Mouse (Mus musculus): ENCODE data around the gene Fmnl3. TPM values are rescaled to one million over a fixed set of nuclear protein-coding genes. Genes with fewer than 3 reads are reported as not detected.
A peak's percentile ranks its signal among the peaks of the same experiment; 100 is the strongest.
"Not testable (repeated sequence)": the region's sequence is repeated elsewhere in the genome, so short reads cannot be mapped to it uniquely, and the experiment has no call there.

Gene Fmnl3
- polyA plus RNA-seq, 1 experiment from 2014 or later: 30.9 TPM

GRCm38 (mm10) chr15:99399503-99400245 is 29.4 kb upstream of the Fmnl3 start:
- Histone ChIP-seq H3K4me1 (peaks cover 52% of the 10 kb centered on the region), H3K27me3 (no peaks in the 10 kb centered on the region), H3K36me3 (peaks cover 34% of the 10 kb centered on the region), H3K4me3 (no peak overlapping the region), H3K4me2 (replicated peaks) (peak overlapping the region; percentile 11; the same call in 1 of the 2 replicates), H3K9me3 (no peaks in the 10 kb centered on the region), H3K9ac (no peak overlapping the region), H3K27ac (peak overlapping the region; percentile 17; the same call in 1 of the 2 replicates)
- 61% methylated on average over 15 of the region's 15 CpGs for WGBS
- no peak for ATAC-seq (ENCODE audit: low FRiP score, low read depth)

GRCm38 (mm10) chr15:99397622-99398021 is 27.3 kb upstream of the Fmnl3 start:
- H3K4me2 ChIP-seq (replicated peaks): no peak overlapping the region
- no peaks in the 10 kb centered on the region for H3K27me3 ChIP-seq
- ATAC-seq (ENCODE audit: low FRiP score, low read depth): no peak
- H3K4me1 ChIP-seq: peaks cover 62% of the 10 kb centered on the region
- peaks cover 14% of the 10 kb centered on the region for H3K36me3 ChIP-seq
- H3K9me3 ChIP-seq: no peaks in the 10 kb centered on the region
- H3K4me3 ChIP-seq: no peak overlapping the region
- H3K27ac ChIP-seq: no peak overlapping the region
- H3K9ac ChIP-seq: no peak overlapping the region
- 92% methylated on average over 2 of the region's 2 CpGs for WGBS

DNA sequence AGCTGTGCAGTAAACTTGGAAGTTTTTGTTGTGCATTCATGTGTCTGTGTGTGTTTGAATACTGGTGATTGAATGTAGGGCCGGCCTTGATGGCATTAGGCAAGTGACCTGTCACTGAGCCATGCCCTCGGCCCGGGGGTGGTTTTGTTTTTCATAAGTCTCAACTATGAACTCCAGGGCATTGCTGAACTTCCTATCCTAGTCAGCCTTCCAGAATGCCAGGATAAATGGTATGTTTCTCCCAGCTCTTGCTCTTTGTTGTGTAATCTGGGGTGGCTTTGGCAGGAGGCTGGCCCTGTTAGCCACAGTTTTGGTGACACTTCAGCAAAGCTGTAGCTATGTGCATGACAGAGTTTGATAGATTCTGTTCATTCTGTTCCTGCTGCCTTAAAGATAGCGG is 26.6 kb upstream of the Fmnl3 start:
- H3K9ac ChIP-seq: 0 out of 2 replicates have a peak overlapping the region, but pooled peaks have one; percentile 8
- H3K4me3 ChIP-seq: no peak overlapping the region
- ATAC-seq (ENCODE audit: low FRiP score, low read depth): no peak
- no peak overlapping the region for H3K4me2 ChIP-seq (replicated peaks)
- 83% methylated on average over 4 of the region's 4 CpGs for WGBS
- H3K36me3 ChIP-seq: peaks cover 6% of the 10 kb centered on the region
- no peaks in the 10 kb centered on the region for H3K27me3 ChIP-seq
- H3K9me3 ChIP-seq: no peaks in the 10 kb centered on the region
- no peak overlapping the region for H3K27ac ChIP-seq
- peaks cover 66% of the 10 kb centered on the region for H3K4me1 ChIP-seq

DNA sequence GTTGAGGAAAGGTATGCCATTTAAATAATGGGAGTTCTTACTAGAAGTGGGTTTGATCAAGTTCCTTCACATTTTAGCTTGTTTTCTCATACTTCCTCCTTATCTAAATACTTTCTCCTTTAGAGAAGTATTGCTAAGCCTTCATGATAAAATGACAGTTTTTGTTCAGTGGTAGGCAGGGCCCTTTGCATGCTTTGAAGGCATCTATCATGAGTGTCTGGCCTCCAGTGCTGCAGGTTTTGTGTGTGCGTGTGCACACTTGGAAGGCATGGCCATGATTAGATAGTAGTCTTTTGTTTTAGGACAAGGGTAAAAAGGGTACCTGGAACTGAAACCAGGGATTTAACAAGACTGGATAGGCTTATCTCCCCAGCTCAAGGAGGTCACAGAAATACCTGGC is 26.2 kb upstream of the Fmnl3 start:
- H3K27me3 ChIP-seq: no peaks in the 10 kb centered on the region
- no peak overlapping the region for H3K4me2 ChIP-seq (replicated peaks)
- 90% methylated on average over 1 of the region's 1 CpGs for WGBS
- H3K36me3 ChIP-seq: peaks cover 6% of the 10 kb centered on the region; the same call in 1 of the 2 replicates
- H3K4me1 ChIP-seq: peaks cover 67% of the 10 kb centered on the region
- H3K9me3 ChIP-seq: no peaks in the 10 kb centered on the region
- ATAC-seq (ENCODE audit: low FRiP score, low read depth): no peak
- 0 out of 2 replicates have a peak overlapping the region, but pooled peaks have one; percentile 8 for H3K9ac ChIP-seq
- no peak overlapping the region for H3K4me3 ChIP-seq
- H3K27ac ChIP-seq: no peak overlapping the region

- Histone ChIP-seq H3K4me2 (replicated peaks) (peak overlapping the region; percentile 98), H3K36me3 (no peaks in the 10 kb centered on the region), H3K27me3 (no peaks in the 10 kb centered on the region), H3K4me3 (peak overlapping the region; percentile 85), H3K9ac (peak overlapping the region; percentile 95), H3K27ac (peak overlapping the region; percentile 92), H3K9me3 (no peaks in the 10 kb centered on the region), H3K4me1 (peaks cover 50% of the 10 kb centered on the region)
- ATAC-seq (ENCODE audit: low FRiP score, low read depth): 0 out of 2 replicates have a peak, but pooled peaks have one; percentile 1
- 7% methylated on average over 24 of the region's 24 CpGs for WGBS
These were observed 23.3 kb upstream of the Fmnl3 start for GRCm38 (mm10) chr15:99393386-99394252.

- Histone ChIP-seq H3K27me3 (no peaks in the 10 kb centered on the region), H3K4me2 (replicated peaks) (peak within 1 kb of the TSS; percentile 98), H3K9ac (peak within 1 kb of the TSS; percentile 95), H3K4me1 (peaks cover 42% of the 10 kb centered on the region), H3K4me3 (peak within 1 kb of the TSS; percentile 85), H3K9me3 (no peaks in the 10 kb centered on the region), H3K27ac (peak within 1 kb of the TSS; percentile 92), H3K36me3 (no peaks in the 10 kb centered on the region)
- ATAC-seq (ENCODE audit: low FRiP score, low read depth): peak; percentile 100
- WGBS: under 1% methylated on average over 51 of the region's 51 CpGs
These were observed 22.5 kb upstream of the Fmnl3 start, which contains the start of gene Tmbim6 for GRCm38 (mm10) chr15:99392486-99393385. Gene Tmbim6, plus strand, starts transcription at chr15:99392882.

- Histone ChIP-seq H3K9ac (peak overlapping the region; percentile 59), H3K4me2 (replicated peaks) (peak overlapping the region; percentile 65), H3K4me3 (peak overlapping the region; percentile 85), H3K4me1 (peaks cover 38% of the 10 kb centered on the region), H3K27me3 (no peaks in the 10 kb centered on the region), H3K9me3 (no peaks in the 10 kb centered on the region), H3K27ac (peak overlapping the region; percentile 44; the same call in 1 of the 2 replicates), H3K36me3 (no peaks in the 10 kb centered on the region)
- ATAC-seq (ENCODE audit: low FRiP score, low read depth): no peak
- 78% methylated on average over 6 of the region's 6 CpGs for WGBS
These were observed 21.7 kb upstream of the Fmnl3 start for GRCm38 (mm10) chr15:99391975-99392374.

- Histone ChIP-seq H3K4me2 (replicated peaks) (no peak overlapping the region), H3K27ac (no peak overlapping the region), H3K36me3 (no peaks in the 10 kb centered on the region), H3K27me3 (no peaks in the 10 kb centered on the region), H3K9ac (no peak overlapping the region), H3K9me3 (no peaks in the 10 kb centered on the region), H3K4me3 (no peak overlapping the region), H3K4me1 (peaks cover 26% of the 10 kb centered on the region)
- 62% methylated on average over 7 of the region's 7 CpGs for WGBS
- no peak for ATAC-seq (ENCODE audit: low FRiP score, low read depth)
These were observed 20.5 kb upstream of the Fmnl3 start for GRCm38 (mm10) chr15:99390472-99391401.

DNA sequence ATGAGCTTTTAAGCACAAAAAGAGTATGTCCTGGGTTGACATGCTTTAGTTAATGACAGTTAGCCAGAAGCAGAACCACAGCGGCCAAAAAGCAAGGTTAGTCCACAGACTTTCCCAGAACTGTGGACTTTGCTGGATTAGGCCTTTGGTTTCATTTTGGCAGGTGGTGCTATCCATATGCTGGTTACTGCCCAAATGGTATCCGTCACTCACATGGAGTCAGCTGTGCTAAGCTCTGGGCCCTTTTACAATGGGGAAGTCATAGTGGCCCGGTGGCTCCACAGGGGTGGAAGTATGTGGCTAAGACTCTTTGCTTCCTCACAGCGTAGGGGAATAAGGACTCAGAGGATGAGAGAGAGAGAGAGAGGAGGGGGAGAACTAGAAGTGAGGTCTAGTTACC is 17.7 kb upstream of the Fmnl3 start:
- H3K9me3 ChIP-seq: no peaks in the 10 kb centered on the region
- no peaks in the 10 kb centered on the region for H3K36me3 ChIP-seq
- no peak overlapping the region for H3K4me2 ChIP-seq (replicated peaks)
- no peak overlapping the region for H3K27ac ChIP-seq
- no peak overlapping the region for H3K4me3 ChIP-seq
- no peaks in the 10 kb centered on the region for H3K27me3 ChIP-seq
- 73% methylated on average over 4 of the region's 4 CpGs for WGBS
- H3K4me1 ChIP-seq: peaks cover 16% of the 10 kb centered on the region
- no peak overlapping the region for H3K9ac ChIP-seq
- no peak for ATAC-seq (ENCODE audit: low FRiP score, low read depth)

DNA sequence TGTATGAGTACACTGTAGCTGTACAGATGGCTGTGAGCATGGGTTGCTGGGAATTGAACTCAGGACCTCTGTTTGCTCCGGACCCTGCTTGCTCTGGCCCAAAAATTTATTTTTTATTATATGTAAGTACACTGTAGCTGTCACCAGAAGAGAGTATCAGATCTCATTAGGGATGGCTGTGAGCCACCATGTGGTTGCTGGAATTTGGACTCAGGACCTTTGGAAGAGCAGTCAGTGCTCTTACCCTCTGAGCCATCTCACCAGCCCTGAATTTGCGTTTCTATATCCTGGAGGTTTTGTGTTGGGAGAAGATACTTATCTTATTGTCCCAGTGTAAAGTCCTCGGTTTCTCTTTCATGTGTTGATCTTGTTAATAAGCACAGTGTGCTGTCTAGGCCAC is 16.5 kb upstream of the Fmnl3 start:
- ATAC-seq (ENCODE audit: low FRiP score, low read depth): no peak
- no peak overlapping the region for H3K4me3 ChIP-seq
- H3K4me2 ChIP-seq (replicated peaks): no peak overlapping the region
- no peaks in the 10 kb centered on the region for H3K36me3 ChIP-seq
- no peak overlapping the region for H3K9ac ChIP-seq
- WGBS: 84% methylated on average over 3 of the region's 3 CpGs
- no peaks in the 10 kb centered on the region for H3K9me3 ChIP-seq
- no peak overlapping the region for H3K27ac ChIP-seq
- peaks cover 11% of the 10 kb centered on the region for H3K4me1 ChIP-seq
- H3K27me3 ChIP-seq: no peaks in the 10 kb centered on the region

DNA sequence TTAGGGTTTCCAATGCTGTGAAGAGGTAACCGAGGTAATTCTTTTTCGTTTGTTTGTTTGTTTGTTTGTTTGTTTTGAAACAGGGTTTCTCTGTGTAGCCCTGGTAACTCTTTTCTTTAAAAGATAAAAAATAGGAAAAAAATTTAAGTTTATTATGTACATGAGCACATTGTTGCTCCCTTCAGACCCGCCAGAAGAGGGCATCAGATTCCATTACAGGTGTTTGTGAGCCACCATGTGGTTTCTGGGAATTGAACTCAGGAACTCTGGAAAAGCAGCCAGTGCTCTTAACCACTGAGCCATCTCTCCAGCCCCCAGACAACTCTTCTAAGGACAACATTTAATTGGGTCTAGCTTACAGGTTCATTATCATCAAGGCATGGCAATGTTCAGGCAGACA is 15.8 kb upstream of the Fmnl3 start:
- not testable (repeated sequence) for H3K36me3 ChIP-seq; H3K27ac ChIP-seq; H3K4me3 ChIP-seq; ATAC-seq (ENCODE audit: low FRiP score, low read depth); H3K4me2 ChIP-seq (replicated peaks); H3K9ac ChIP-seq; H3K27me3 ChIP-seq; H3K9me3 ChIP-seq
- H3K4me1 ChIP-seq: peaks cover 11% of the 10 kb centered on the region
- WGBS: 75% methylated on average over 3 of the region's 3 CpGs

Data from limb, embryonic 13.5 days (tissue).